Mouse (Mus musculus) C2C12 (cell line): ENCODE results near the gene Lime1.

Experiments
- CEBPB ChIP-seq: IDR thresholded peaks from one replicate; pipeline ENCODE4 v1.6.1; 2011; ENCODE audit warnings: low read depth, mild to moderate bottlenecking, control low read depth, moderate library complexity
- CTCF ChIP-seq: IDR thresholded peaks from one replicate; pipeline ENCODE4 v1.5.1; 2011; ENCODE audit not compliant: control insufficient read depth, insufficient read depth, insufficient read length
- MYOG ChIP-seq: IDR thresholded peaks from one replicate; pipeline ENCODE4 v1.6.1; 2011; ENCODE audit not compliant: control insufficient read depth, insufficient read length; ENCODE audit errors: extremely low read depth
- USF1 ChIP-seq: IDR thresholded peaks from one replicate; pipeline ENCODE4 v1.6.1; 2011; ENCODE audit warnings: low read depth, mild to moderate bottlenecking, control low read depth, moderate library complexity

DNA sequence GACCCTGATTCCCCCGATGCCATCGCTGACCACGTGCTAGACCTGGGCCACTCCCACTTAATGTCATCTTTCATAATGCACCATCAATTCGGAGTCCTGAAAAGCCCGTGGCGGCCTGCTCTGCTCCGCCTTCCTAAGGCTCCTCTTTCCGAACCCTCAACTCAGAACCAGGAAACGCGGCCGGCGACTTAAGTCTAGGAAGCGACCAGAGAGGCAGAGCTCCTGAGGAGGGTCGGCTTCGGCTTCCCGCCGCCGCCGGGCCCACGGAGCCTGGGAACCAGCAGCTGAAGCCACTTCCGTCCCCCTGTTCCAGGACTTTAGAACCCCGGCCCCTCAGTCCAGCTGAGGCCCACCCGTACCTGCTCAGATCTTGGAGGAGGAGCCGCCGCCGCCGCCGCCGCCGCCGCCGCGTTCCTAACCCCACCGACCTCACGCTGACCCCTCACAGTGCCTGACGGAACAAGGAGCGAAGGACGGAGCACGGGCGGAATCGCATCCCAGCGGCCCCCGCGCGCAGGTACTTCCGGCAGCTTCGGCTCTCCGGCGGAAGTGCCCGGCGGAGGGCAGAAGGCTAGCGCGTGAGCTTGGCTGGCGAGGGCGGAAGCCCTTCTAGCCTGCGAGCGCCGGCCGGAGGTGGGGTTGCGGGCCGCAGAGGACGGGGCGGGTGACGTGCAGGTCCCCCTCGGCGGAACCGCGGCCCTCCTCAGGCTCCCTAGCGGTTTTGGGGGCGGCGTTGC lies 14.8 kb upstream of the Lime1 start, which contains the start of the genes Zgpat and Arfrp1:
- TF ChIP-seq USF1 = peak; percentile 72
- no peak for TF ChIP-seq MYOG
- no peak for TF ChIP-seq CTCF
- TF ChIP-seq CEBPB = no peak
